9 mouse cellular contexts compared by ENCODE assay signal in genomic region chr7:128738041-128738440, GRCm38 (mm10). TPM values are rescaled to one million over a fixed set of nuclear protein-coding genes. Genes with fewer than 3 reads are reported as not detected.
DNase-seq lines count a peak whose midpoint lies in the region; ATAC-seq and TF ChIP-seq lines count a peak whose summit lies in the region.
"Had no signal": no experiment of that assay in that cellular context is flagged by ENCODE, and none has a peak within 500 bp of the region (broad histone marks: within the 10 kb centered on the region; RNA-seq: fewer than 3 reads in every experiment).

No protein-coding gene starts in this region.

- no peak for DNase-seq in lung, adult 18-20 months
- DNase-seq in embryonic facial prominence, embryonic 14.5 days (ENCODE audit: low spot score): no peak
- no peak for DNase-seq in right cerebral cortex, adult 18-20 months
- DNase-seq in layer of hippocampus, adult 2 months (ENCODE audit: low spot score in 2 of 2): no peak
- DNase-seq: heart, postnatal 10 days had no signal

- no peak overlapping the region for H3K9ac ChIP-seq in lung, embryonic 15.5 days
- no peak overlapping the region for H3K9ac ChIP-seq in embryonic facial prominence, embryonic 14.5 days (ENCODE audit: low read depth, low read length)
- H3K9ac ChIP-seq in limb, embryonic 12.5 days (replicated peaks): no peak overlapping the region
- H3K9ac ChIP-seq in neural tube, embryonic 15.5 days (replicated peaks): no peak overlapping the region

- TF ChIP-seq CTCF in layer of hippocampus, adult 2 months (conservative IDR thresholded peaks at IDR 0.05): no peak

- ATAC-seq in lung, embryonic 15.5 days (ENCODE audit: borderline replicate concordance, extremely low read depth, low FRiP score, low TSS enrichment): no peak
- ATAC-seq in embryonic facial prominence, embryonic 14.5 days (ENCODE audit: low read depth): no peak
- no peak for ATAC-seq in limb, embryonic 12.5 days (ENCODE audit: insufficient number of reproducible peaks, insufficient read depth, low FRiP score, low TSS enrichment, low read depth)
- ATAC-seq in neural tube, embryonic 15.5 days (ENCODE audit: low FRiP score): no peak
- no peak for ATAC-seq in megakaryocyte-erythroid progenitor cell, adult 5-6 weeks (replicated peaks; ENCODE audit: low FRiP score, low TSS enrichment, poor library complexity, severe bottlenecking)

- no peaks in the 10 kb centered on the region for H3K36me3 ChIP-seq in lung, embryonic 15.5 days
- H3K36me3 ChIP-seq in embryonic facial prominence, embryonic 14.5 days (ENCODE audit: control insufficient read depth, insufficient read depth, low read length): 0 out of 2 replicates have a peak, but pooled peaks cover 3% of the 10 kb centered on the region
- peaks cover 24% of the 10 kb centered on the region for H3K36me3 ChIP-seq in limb, embryonic 12.5 days
- no peaks in the 10 kb centered on the region; the same call in 1 of the 2 replicates for H3K36me3 ChIP-seq in neural tube, embryonic 15.5 days

- peak overlapping the region; percentile 96; the same call in 1 of the 2 replicates for H3K4me3 ChIP-seq in lung, embryonic 15.5 days
- peak overlapping the region; percentile 99 for H3K4me3 ChIP-seq in embryonic facial prominence, embryonic 14.5 days (ENCODE audit: low read depth, low read length)
- H3K4me3 ChIP-seq in limb, embryonic 12.5 days (replicated peaks): peak overlapping the region; percentile 99; the same call in 1 of the 2 replicates
- 0 out of 2 replicates have a peak overlapping the region, but pooled peaks have one; percentile 99 for H3K4me3 ChIP-seq in neural tube, embryonic 15.5 days (replicated peaks)
- no peak overlapping the region; the same call in 1 of the 2 replicates for H3K4me3 ChIP-seq in layer of hippocampus, adult 2 months

- H3K27ac ChIP-seq in lung, embryonic 15.5 days: no peak overlapping the region
- no peak overlapping the region for H3K27ac ChIP-seq in embryonic facial prominence, embryonic 14.5 days (replicated peaks; ENCODE audit: low read depth, low read length)
- no peak overlapping the region for H3K27ac ChIP-seq in limb, embryonic 12.5 days
- H3K27ac ChIP-seq in neural tube, embryonic 15.5 days (replicated peaks): no peak overlapping the region
- no peak overlapping the region for H3K27ac ChIP-seq in layer of hippocampus, adult 2 months

- H3K27me3 ChIP-seq in lung, embryonic 15.5 days: no peaks in the 10 kb centered on the region
- H3K27me3 ChIP-seq in embryonic facial prominence, embryonic 14.5 days (replicated peaks; ENCODE audit: control insufficient read depth, insufficient read depth, low read length): no peaks in the 10 kb centered on the region
- H3K27me3 ChIP-seq in limb, embryonic 12.5 days: no peaks in the 10 kb centered on the region; the same call in 1 of the 2 replicates
- 0 out of 2 replicates have a peak, but pooled peaks cover 4% of the 10 kb centered on the region for H3K27me3 ChIP-seq in neural tube, embryonic 15.5 days (replicated peaks)

- 51% methylated on average over 5 of the region's 5 CpGs for WGBS in lung, embryonic 15.5 days
- WGBS in embryonic facial prominence, embryonic 14.5 days: 65% methylated on average over 5 of the region's 5 CpGs
- 84% methylated on average over 5 of the region's 5 CpGs for WGBS in limb, embryonic 12.5 days
- 77% methylated on average over 5 of the region's 5 CpGs for WGBS in neural tube, embryonic 15.5 days

- H3K4me1 ChIP-seq in lung, embryonic 15.5 days: peaks cover 16% of the 10 kb centered on the region
- H3K4me1 ChIP-seq in embryonic facial prominence, embryonic 14.5 days (ENCODE audit: control insufficient read depth, insufficient read depth, low read length): peaks cover 10% of the 10 kb centered on the region
- H3K4me1 ChIP-seq in limb, embryonic 12.5 days (replicated peaks): peaks cover 16% of the 10 kb centered on the region
- H3K4me1 ChIP-seq in neural tube, embryonic 15.5 days: peaks cover 24% of the 10 kb centered on the region

- H3K4me2 ChIP-seq in lung, embryonic 15.5 days: peak overlapping the region; percentile 79
- peak overlapping the region; percentile 91; the same call in 1 of the 2 replicates for H3K4me2 ChIP-seq in embryonic facial prominence, embryonic 14.5 days (ENCODE audit: low read depth, low read length)
- H3K4me2 ChIP-seq in limb, embryonic 12.5 days: peak overlapping the region; percentile 89
- H3K4me2 ChIP-seq in neural tube, embryonic 15.5 days: peak overlapping the region; percentile 71

- no peaks in the 10 kb centered on the region for H3K9me3 ChIP-seq in lung, embryonic 15.5 days
- H3K9me3 ChIP-seq in embryonic facial prominence, embryonic 14.5 days (ENCODE audit: control insufficient read depth, low read length): no peaks in the 10 kb centered on the region
- 0 out of 2 replicates have a peak, but pooled peaks cover 6% of the 10 kb centered on the region for H3K9me3 ChIP-seq in limb, embryonic 12.5 days
- H3K9me3 ChIP-seq in neural tube, embryonic 15.5 days (replicated peaks): no peaks in the 10 kb centered on the region

RNA-seq across cellular contexts. Expression of gene Mcmbp, which starts 2.3 kb away (rescaled TPM):
- 66.9 and 67.3 TPM in 2 replicates for polyA plus RNA-seq in lung, embryonic 15.5 days (2015; fragmentation: Nextera tagmentation; extraction: Ambion mirVana)
- 57.9 and 62.9 TPM in 2 replicates for polyA plus RNA-seq in embryonic facial prominence, embryonic 14.5 days (2014; fragmentation: Nextera tagmentation; extraction: Ambion mirVana)
- polyA plus RNA-seq in limb, embryonic 12.5 days (2016; fragmentation: Nextera tagmentation; extraction: Ambion mirVana): 80.7 and 82.7 TPM in 2 replicates
- 39.5 and 42.8 TPM in 2 replicates for polyA plus RNA-seq in neural tube, embryonic 15.5 days (2015; fragmentation: Nextera tagmentation; extraction: Ambion mirVana)
- 46.5 and 58.2 TPM in 2 replicates for total RNA-seq in megakaryocyte-erythroid progenitor cell, adult 5-6 weeks (2014; fragmentation: Nextera tagmentation)
- total RNA-seq in megakaryocyte-erythroid progenitor cell, adult 5-6 weeks (2017): 38.7 and 52.8 TPM in 2 replicates
- total RNA-seq in layer of hippocampus, adult 2 months (2021): 10 to 100 TPM; 25.0 to 31.2 TPM

RNA-seq across cellular contexts. Expression of gene Sec23ip, which starts 6.7 kb away (rescaled TPM):
- 37.6 and 38.8 TPM in 2 replicates for polyA plus RNA-seq in lung, embryonic 15.5 days (2015; fragmentation: Nextera tagmentation; extraction: Ambion mirVana)
- polyA plus RNA-seq in embryonic facial prominence, embryonic 14.5 days (2014; fragmentation: Nextera tagmentation; extraction: Ambion mirVana): 37.5 and 37.7 TPM in 2 replicates
- 35.5 and 37.9 TPM in 2 replicates for polyA plus RNA-seq in limb, embryonic 12.5 days (2016; fragmentation: Nextera tagmentation; extraction: Ambion mirVana)
- 35.7 and 36.6 TPM in 2 replicates for polyA plus RNA-seq in neural tube, embryonic 15.5 days (2015; fragmentation: Nextera tagmentation; extraction: Ambion mirVana)
- total RNA-seq in megakaryocyte-erythroid progenitor cell, adult 5-6 weeks (2014; fragmentation: Nextera tagmentation): 42.1 and 59.2 TPM in 2 replicates
- 52.8 and 66.1 TPM in 2 replicates for total RNA-seq in megakaryocyte-erythroid progenitor cell, adult 5-6 weeks (2017)
- total RNA-seq in layer of hippocampus, adult 2 months (2021): 10 to 100 TPM; 46.9 to 59.3 TPM
